Mouse (Mus musculus): Measurements from ENCODE around the gene Rbm20. TPM values are rescaled to one million over a fixed set of nuclear protein-coding genes. Genes with fewer than 3 reads are reported as not detected.

The Rbm20 gene
- total and polyA plus RNA-seq, 3 experiments: 0.36 to 2.6 (median 2.3) TPM

DNA sequence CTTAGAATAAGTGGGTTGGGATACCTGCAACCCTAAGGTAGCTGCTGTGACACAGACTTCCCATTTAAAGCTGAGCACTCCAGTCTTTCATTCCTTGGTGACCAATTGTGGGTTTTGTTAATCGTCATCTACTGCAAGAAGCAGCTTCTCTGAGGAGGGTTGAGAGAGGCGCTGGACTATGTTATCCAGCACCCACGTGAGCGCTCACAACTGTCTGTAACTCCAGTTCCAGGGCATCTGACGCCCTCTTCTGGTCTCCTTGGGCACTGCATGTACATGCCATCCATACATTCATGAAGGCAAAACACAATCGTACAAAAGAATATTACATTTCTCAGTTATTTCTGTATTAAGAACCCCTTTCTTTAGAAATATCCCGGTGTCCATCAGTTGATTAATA lies 75.9 kb downstream of the Rbm20 start:
- Histone ChIP-seq H3K9me3 (replicated peaks) (peaks cover 12% of the 10 kb centered on the region), H3K36me3 (replicated peaks) (no peaks in the 10 kb centered on the region), H3K4me3 (ENCODE audit: low read depth, low read length) (no peak overlapping the region), H3K27me3 (ENCODE audit: insufficient read depth, low read length) (peaks cover 29% of the 10 kb centered on the region), H3K4me1 (ENCODE audit: insufficient read depth, low read depth, low read length) (peaks cover 14% of the 10 kb centered on the region; the same call in 1 of the 2 replicates)
- DNase-seq (ENCODE audit: low spot score) (no peak), ATAC-seq (ENCODE audit: extremely low read depth, insufficient number of reproducible peaks, low FRiP score, poor library complexity, severe bottlenecking) (no peak)
- TF ChIP-seq POLR2AphosphoS5 (IDR thresholded peaks at IDR 0.05; ENCODE audit: insufficient replicate concordance, low read depth, low read length) (no peak), GATA1 (IDR thresholded peaks at IDR 0.05; ENCODE audit: borderline replicate concordance, low read length) (no peak), TAL1 (conservative IDR thresholded peaks at IDR 0.05; ENCODE audit: low read depth, low read length) (no peak), CTCF (IDR thresholded peaks at IDR 0.05; ENCODE audit: low read depth, low read length) (peak; percentile 43)

- no peak for ATAC-seq (ENCODE audit: extremely low read depth, insufficient number of reproducible peaks, low FRiP score, poor library complexity, severe bottlenecking)
- Histone ChIP-seq H3K27me3 (ENCODE audit: insufficient read depth, low read length) (peaks cover 29% of the 10 kb centered on the region), H3K36me3 (replicated peaks) (no peaks in the 10 kb centered on the region), H3K4me1 (ENCODE audit: insufficient read depth, low read depth, low read length) (peaks cover 14% of the 10 kb centered on the region; the same call in 1 of the 2 replicates), H3K4me3 (ENCODE audit: low read depth, low read length) (no peak overlapping the region), H3K9me3 (replicated peaks) (peaks cover 8% of the 10 kb centered on the region)
- no peak for DNase-seq (ENCODE audit: low spot score)
- TF ChIP-seq CTCF (IDR thresholded peaks at IDR 0.05; ENCODE audit: low read depth, low read length) (no peak), GATA2 (IDR thresholded peaks at IDR 0.05; ENCODE audit: borderline replicate concordance, low read depth, low read length) (no peak), POLR2AphosphoS5 (IDR thresholded peaks at IDR 0.05; ENCODE audit: insufficient replicate concordance, low read depth, low read length) (no peak), GATA1 (IDR thresholded peaks at IDR 0.05; ENCODE audit: borderline replicate concordance, low read length) (no peak)
These were observed 77.3 kb downstream of the Rbm20 start for GRCm38 (mm10) chr19:53754421-53754830.

- H3K27me3 ChIP-seq (ENCODE audit: insufficient read depth, low read length): peaks cover 26% of the 10 kb centered on the region
- no peak overlapping the region for H3K4me3 ChIP-seq (ENCODE audit: low read depth, low read length)
- peaks cover 14% of the 10 kb centered on the region; the same call in 1 of the 2 replicates for H3K4me1 ChIP-seq (ENCODE audit: insufficient read depth, low read depth, low read length)
- DNase-seq (ENCODE audit: low spot score) (no peak), ATAC-seq (ENCODE audit: extremely low read depth, insufficient number of reproducible peaks, low FRiP score, poor library complexity, severe bottlenecking) (no peak)
- TF ChIP-seq GATA2 (IDR thresholded peaks at IDR 0.05; ENCODE audit: borderline replicate concordance, low read depth, low read length) (no peak), CTCF (IDR thresholded peaks at IDR 0.05; ENCODE audit: low read depth, low read length) (no peak), GATA1 (IDR thresholded peaks at IDR 0.05; ENCODE audit: borderline replicate concordance, low read length) (no peak), POLR2AphosphoS5 (IDR thresholded peaks at IDR 0.05; ENCODE audit: insufficient replicate concordance, low read depth, low read length) (no peak), TAL1 (conservative IDR thresholded peaks at IDR 0.05; ENCODE audit: low read depth, low read length) (no peak)
- peaks cover 8% of the 10 kb centered on the region for H3K9me3 ChIP-seq (replicated peaks)
- no peaks in the 10 kb centered on the region for H3K36me3 ChIP-seq (replicated peaks)
These were observed 78.2 kb downstream of the Rbm20 start for GRCm38 (mm10) chr19:53755346-53755745.

- no peak for TF ChIP-seq GATA1 (IDR thresholded peaks at IDR 0.05; ENCODE audit: borderline replicate concordance, low read length)
- TF ChIP-seq CTCF (IDR thresholded peaks at IDR 0.05; ENCODE audit: low read depth, low read length): no peak
- TF ChIP-seq GATA2 (IDR thresholded peaks at IDR 0.05; ENCODE audit: borderline replicate concordance, low read depth, low read length): no peak
- no peak for TF ChIP-seq TAL1 (conservative IDR thresholded peaks at IDR 0.05; ENCODE audit: low read depth, low read length)
- TF ChIP-seq POLR2AphosphoS5 (IDR thresholded peaks at IDR 0.05; ENCODE audit: insufficient replicate concordance, low read depth, low read length): no peak
- Histone ChIP-seq H3K4me1 (ENCODE audit: insufficient read depth, low read depth, low read length) (peaks cover 12% of the 10 kb centered on the region; the same call in 1 of the 2 replicates), H3K36me3 (replicated peaks) (no peaks in the 10 kb centered on the region), H3K27me3 (ENCODE audit: insufficient read depth, low read length) (peaks cover 17% of the 10 kb centered on the region), H3K4me3 (ENCODE audit: low read depth, low read length) (no peak overlapping the region), H3K9me3 (replicated peaks) (peaks cover 8% of the 10 kb centered on the region)
- DNase-seq (ENCODE audit: low spot score): no peak
- no peak for ATAC-seq (ENCODE audit: extremely low read depth, insufficient number of reproducible peaks, low FRiP score, poor library complexity, severe bottlenecking)
These were observed 80.5 kb downstream of the Rbm20 start for GRCm38 (mm10) chr19:53757432-53758109.

GRCm38 (mm10) chr19:53758881-53759418 lies 81.8 kb downstream of the Rbm20 start:
- H3K9me3 ChIP-seq (replicated peaks): peaks cover 8% of the 10 kb centered on the region
- peaks cover 17% of the 10 kb centered on the region for H3K27me3 ChIP-seq (ENCODE audit: insufficient read depth, low read length)
- H3K4me3 ChIP-seq (ENCODE audit: low read depth, low read length): no peak overlapping the region
- ATAC-seq (ENCODE audit: extremely low read depth, insufficient number of reproducible peaks, low FRiP score, poor library complexity, severe bottlenecking) (no peak), DNase-seq (ENCODE audit: low spot score) (no peak)
- peaks cover 14% of the 10 kb centered on the region for H3K4me1 ChIP-seq (ENCODE audit: insufficient read depth, low read depth, low read length)
- no peaks in the 10 kb centered on the region for H3K36me3 ChIP-seq (replicated peaks)
- TF ChIP-seq TAL1 (conservative IDR thresholded peaks at IDR 0.05; ENCODE audit: low read depth, low read length) (no peak), GATA2 (IDR thresholded peaks at IDR 0.05; ENCODE audit: borderline replicate concordance, low read depth, low read length) (no peak), GATA1 (IDR thresholded peaks at IDR 0.05; ENCODE audit: borderline replicate concordance, low read length) (no peak), POLR2AphosphoS5 (IDR thresholded peaks at IDR 0.05; ENCODE audit: insufficient replicate concordance, low read depth, low read length) (no peak), CTCF (IDR thresholded peaks at IDR 0.05; ENCODE audit: low read depth, low read length) (no peak)

Data from G1E (cell line).